Mouse (Mus musculus) ES-E14 (cell line): ENCODE results near the gene Sox5.

Experiments used
- CHD2 ChIP-seq: IDR thresholded peaks from 2 replicates; pipeline ENCODE4 v1.6.1; 2014; ENCODE audit warnings: mild to moderate bottlenecking, low read depth, low read length, inconsistent platforms
- MAFK ChIP-seq: IDR thresholded peaks from 2 replicates; pipeline ENCODE4 v1.6.1; 2014; ENCODE audit warnings: mild to moderate bottlenecking, low read depth, low read length, inconsistent platforms; ENCODE audit not compliant: insufficient read depth
- ZNF384 ChIP-seq: IDR thresholded peaks from 2 replicates; pipeline ENCODE4 v1.6.1; 2012; ENCODE audit warnings: low read depth, low read length, inconsistent platforms

- no peak for TF ChIP-seq ZNF384
- no peak for TF ChIP-seq MAFK
- TF ChIP-seq CHD2: no peak
Observed at GRCm38 (mm10) chr6:144773736-144774135, 8.0 kb downstream of the Sox5 start.
